Mouse (Mus musculus): Measurements from ENCODE around the gene Adam19.

GRCm38 (mm10) chr11:46085398-46086163, 29.8 kb downstream of the Adam19 start:
- TF ChIP-seq HCFC1 (IDR thresholded peaks at IDR 0.05; ENCODE audit: borderline replicate concordance, insufficient read depth, low read length) (no peak), MAFK (IDR thresholded peaks at IDR 0.05; ENCODE audit: insufficient read depth, low read depth, low read length) (no peak), ZC3H11A (IDR thresholded peaks at IDR 0.05; ENCODE audit: borderline replicate concordance, low read depth, low read length) (no peak), ZNF384 (IDR thresholded peaks at IDR 0.05; ENCODE audit: low read depth, low read length) (no peak), CHD2 (IDR thresholded peaks at IDR 0.05; ENCODE audit: low read depth, low read length) (no peak)

Measured in ES-E14 (cell line).